Mouse (Mus musculus): ENCODE data around the gene Ccna2.
"Not testable (repeated sequence)": the region's sequence is repeated elsewhere in the genome, so short reads cannot be mapped to it uniquely, and the experiment has no call there.

The Ccna2 gene

GRCm38 (mm10) chr3:36571827-36572378 is at the start of gene Ccna2:
Gene Ccna2, minus strand, starts transcription at chr3:36572150.
- peak; percentile 99 for DNase-seq (ENCODE audit: low spot score)

- peak; percentile 66 for DNase-seq (ENCODE audit: low spot score)
These were observed 46.2 kb upstream of the Ccna2 start for GRCm38 (mm10) chr3:36618181-36618580.

- DNase-seq (ENCODE audit: low spot score), result no peak
These were observed 41.9 kb upstream of the Ccna2 start for GRCm38 (mm10) chr3:36613908-36614255.

- DNase-seq (ENCODE audit: low spot score), result peak; percentile 95
These were observed 41.4 kb upstream of the Ccna2 start, which contains the start of gene Bbs7 for GRCm38 (mm10) chr3:36613202-36613907. Gene Bbs7, minus strand, starts transcription at chr3:36613477.

GRCm38 (mm10) chr3:36612687-36613086 is 40.7 kb upstream of the Ccna2 start:
- DNase-seq (ENCODE audit: low spot score), result no peak

- DNase-seq (ENCODE audit: low spot score), result no peak
These were observed 34.2 kb upstream of the Ccna2 start for GRCm38 (mm10) chr3:36605894-36606783.

GRCm38 (mm10) chr3:36599773-36600172 is 27.8 kb upstream of the Ccna2 start:
- not testable (repeated sequence) for DNase-seq (ENCODE audit: low spot score)

GRCm38 (mm10) chr3:36598811-36599210 is 26.9 kb upstream of the Ccna2 start:
- no peak for DNase-seq (ENCODE audit: low spot score)

GRCm38 (mm10) chr3:36571361-36571826 is 556 bp downstream of the Ccna2 start:
- no peak for DNase-seq (ENCODE audit: low spot score)

- DNase-seq (ENCODE audit: low spot score), result peak; percentile 17
These were observed 2.1 kb downstream of the Ccna2 start for GRCm38 (mm10) chr3:36569836-36570235.

- no peak for DNase-seq (ENCODE audit: low spot score)
These were observed 8.3 kb downstream of the Ccna2 start for GRCm38 (mm10) chr3:36563666-36564065.

GRCm38 (mm10) chr3:36559606-36560005 is 12.3 kb downstream of the Ccna2 start:
- DNase-seq (ENCODE audit: low spot score), result no peak

- DNase-seq (ENCODE audit: low spot score), result no peak
These were observed 14.3 kb downstream of the Ccna2 start for GRCm38 (mm10) chr3:36557601-36558000.

- peak; percentile 93 for DNase-seq (ENCODE audit: low spot score)
These were observed 19.4 kb downstream of the Ccna2 start, which contains the start of gene Exosc9 for GRCm38 (mm10) chr3:36552406-36553047. Gene Exosc9, plus strand, starts transcription at chr3:36552606.

- DNase-seq (ENCODE audit: low spot score), result no peak
These were observed 20.0 kb downstream of the Ccna2 start for GRCm38 (mm10) chr3:36551851-36552384.

- no peak for DNase-seq (ENCODE audit: low spot score)
These were observed 20.6 kb downstream of the Ccna2 start for GRCm38 (mm10) chr3:36551343-36551742.

GRCm38 (mm10) chr3:36544961-36545360 is 27.0 kb downstream of the Ccna2 start:
- no peak for DNase-seq (ENCODE audit: low spot score)

- no peak for DNase-seq (ENCODE audit: low spot score)
These were observed 30.6 kb downstream of the Ccna2 start for GRCm38 (mm10) chr3:36541399-36541798.

GRCm38 (mm10) chr3:36540756-36541155 is 31.2 kb downstream of the Ccna2 start:
- DNase-seq (ENCODE audit: low spot score), result no peak

- no peak for DNase-seq (ENCODE audit: low spot score)
These were observed 34.1 kb downstream of the Ccna2 start for GRCm38 (mm10) chr3:36537701-36538470.

GRCm38 (mm10) chr3:36536041-36536440 is 35.9 kb downstream of the Ccna2 start:
- DNase-seq (ENCODE audit: low spot score), result no peak
